Mouse (Mus musculus) yolk sac, embryonic 10.5 days (tissue): ENCODE measurements at regions not wholly inside any gene's neighbourhood (a gene's known extent, or its start where the extent isn't known, plus 50 kb on each side); places are given as distances from the start of the nearest gene placed in this dataset.

Experiments
- DNase-seq: peaks from one replicate; pipeline ENCODE4 v3.0.0-alpha.2; 2017; ENCODE audit warnings: low spot score

DNA sequence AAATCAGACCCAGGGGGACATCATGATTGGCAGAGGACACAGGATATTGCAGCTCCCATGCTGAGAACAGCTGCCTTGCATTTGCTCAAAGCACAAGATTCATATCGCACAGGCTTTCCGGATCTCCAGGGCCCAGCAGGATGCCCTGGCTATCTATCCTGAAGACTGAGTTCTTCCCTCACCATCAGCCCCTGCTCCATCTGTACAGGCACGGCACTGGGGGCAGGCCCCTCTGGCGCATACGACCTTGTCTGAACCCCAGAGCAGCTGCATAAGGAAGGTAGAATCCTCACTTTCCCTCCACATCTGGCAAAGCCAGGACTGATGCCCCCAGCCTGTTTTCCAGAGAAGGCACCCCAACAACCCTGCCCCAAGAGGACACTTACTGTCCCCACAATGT is 266.8 kb downstream of the Tns1 start:
- DNase-seq, result no peak

- no peak for DNase-seq
These were observed 267.4 kb downstream of the Tns1 start for GRCm38 (mm10) chr1:73856811-73857210.

DNA sequence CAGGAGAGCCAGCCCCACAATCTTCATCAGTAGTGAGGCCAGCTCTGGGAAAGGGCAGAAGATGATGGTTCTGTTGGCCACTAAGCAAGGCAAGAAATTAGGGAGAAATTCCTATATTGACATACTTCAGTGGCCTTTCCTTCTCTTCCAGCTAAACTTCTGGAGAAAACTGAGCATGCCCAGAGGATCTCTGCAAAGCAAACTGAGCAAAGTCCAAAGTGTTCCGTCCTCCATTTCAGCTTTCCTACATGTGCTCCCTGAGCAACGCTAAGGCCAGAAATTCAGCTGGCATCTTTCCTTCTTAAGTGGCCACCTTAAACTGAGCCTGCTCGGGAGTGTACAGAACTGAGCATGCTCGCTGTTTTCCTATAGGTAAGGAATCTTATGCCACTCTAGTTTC is 268.9 kb downstream of the Tns1 start:
- DNase-seq, result no peak

DNA sequence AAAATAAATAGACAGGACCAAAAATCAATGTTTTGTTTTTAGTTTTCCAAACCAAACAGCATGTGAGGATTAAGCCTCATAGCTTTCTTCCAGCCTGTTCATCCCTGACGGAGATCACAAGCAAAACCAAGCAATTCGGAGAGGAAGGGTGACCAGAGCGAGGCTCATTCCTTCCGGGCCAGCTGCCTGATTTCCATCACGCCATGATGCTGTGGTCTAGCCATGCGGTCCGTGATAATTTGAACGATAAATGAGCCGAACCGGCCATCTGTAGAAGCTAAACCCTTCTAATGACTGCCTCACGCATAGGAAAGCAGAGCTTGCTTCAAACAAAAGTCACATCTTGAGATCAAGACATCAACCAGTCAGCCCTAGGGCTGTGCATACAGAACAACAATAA is 270.4 kb downstream of the Tns1 start:
- no peak for DNase-seq

DNA sequence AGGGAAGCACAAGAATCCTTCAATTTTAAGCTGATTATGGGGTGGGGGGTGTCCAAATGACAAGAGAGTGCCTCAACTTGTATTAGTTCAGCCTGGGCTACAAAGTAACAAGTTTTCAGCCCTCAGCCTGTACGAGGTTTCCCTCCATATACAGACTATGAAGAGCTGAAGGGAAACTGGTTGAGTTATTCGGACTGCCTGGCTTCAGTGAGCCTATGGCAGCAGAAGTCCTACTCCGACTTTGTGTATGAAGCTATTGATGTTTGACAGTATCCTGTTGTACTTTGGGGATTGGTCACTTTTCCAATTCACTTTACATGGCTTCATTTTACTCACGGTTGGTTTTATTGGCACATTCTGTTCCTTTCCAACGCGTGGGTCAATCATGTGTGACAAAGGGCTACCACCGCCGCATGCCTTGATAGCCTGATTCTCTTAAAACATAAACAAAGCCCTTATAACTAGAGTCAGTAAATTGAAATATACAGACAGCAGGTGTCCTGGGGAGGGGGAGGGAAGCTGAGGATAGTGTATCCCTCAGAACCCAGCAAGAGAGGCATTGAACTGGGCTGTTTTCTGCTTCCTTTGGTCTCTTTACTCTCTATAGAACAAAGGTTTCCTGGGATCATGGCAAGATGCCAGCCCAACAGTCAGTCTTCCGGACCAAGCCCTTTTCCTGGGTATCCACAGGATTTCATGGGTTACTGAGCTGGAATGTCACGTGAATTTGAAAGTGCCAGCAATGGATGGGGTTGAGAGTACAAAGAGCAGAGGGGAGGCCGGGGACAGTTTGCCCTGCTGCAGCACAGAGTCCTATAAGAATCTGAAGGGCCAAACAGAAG is 273.9 kb downstream of the Tns1 start:
- DNase-seq, result no peak

DNA sequence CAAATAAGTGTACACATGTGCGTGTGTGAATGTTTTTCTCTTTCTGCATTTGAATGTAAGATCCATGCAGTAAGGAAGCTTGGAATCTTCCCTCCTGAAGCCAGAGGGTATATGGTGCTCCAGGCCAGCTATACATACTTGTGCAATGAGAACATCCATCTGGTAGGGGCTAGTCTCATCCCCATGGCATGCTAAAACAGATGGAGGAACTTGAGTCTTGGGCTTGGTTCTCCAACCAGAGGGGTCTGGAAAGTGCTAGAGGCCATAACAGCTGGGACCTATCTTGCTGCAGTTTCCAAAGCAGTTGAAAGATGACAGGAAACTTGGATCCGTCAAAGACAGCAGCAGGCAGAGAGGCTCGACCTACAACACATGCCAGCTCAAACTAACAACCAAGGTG is 275.9 kb downstream of the Tns1 start:
- DNase-seq, result no peak

GRCm38 (mm10) chr1:73847126-73847525 is 277.1 kb downstream of the Tns1 start:
- no peak for DNase-seq

DNA sequence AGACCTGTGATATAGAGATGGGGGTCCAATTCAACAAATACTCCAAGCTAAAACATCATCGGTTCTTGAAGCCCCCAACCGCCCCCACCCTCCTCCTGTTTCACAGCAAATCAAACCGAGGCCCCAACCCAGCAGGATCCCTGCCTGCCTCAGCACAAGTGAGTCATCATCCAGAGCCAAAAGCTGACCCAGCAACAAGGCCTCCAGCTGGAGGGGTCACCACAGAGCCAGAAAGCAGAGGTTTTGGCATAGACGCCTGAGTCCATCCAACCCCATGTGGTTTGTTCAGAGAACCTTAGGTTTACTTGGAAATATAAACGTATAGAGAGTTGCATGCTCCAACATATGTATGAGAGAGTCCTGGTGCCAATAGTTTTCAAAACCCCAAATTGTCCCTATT is 279.1 kb downstream of the Tns1 start:
- DNase-seq, result no peak

DNA sequence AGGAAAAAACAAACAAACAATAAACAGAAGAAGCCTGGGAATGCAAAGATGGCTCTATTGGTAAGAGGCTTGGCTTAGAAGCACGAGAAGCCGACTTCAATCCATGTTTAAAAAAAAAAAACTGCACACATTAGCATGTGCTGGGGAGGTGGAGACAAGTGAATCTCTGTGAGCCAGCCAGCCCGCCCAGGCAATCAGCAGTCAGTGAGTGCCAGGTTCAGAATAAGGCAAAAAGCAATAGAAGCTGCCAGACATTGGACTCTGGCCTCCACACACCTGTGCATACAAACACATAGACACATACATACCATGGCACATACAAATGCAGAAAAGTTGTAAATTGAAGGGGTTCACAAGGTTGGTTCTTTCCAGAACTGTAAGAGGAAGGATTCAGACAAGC is 279.7 kb downstream of the Tns1 start:
- DNase-seq, result no peak

GRCm38 (mm10) chr1:73839351-73839750 is 284.9 kb downstream of the Tns1 start:
- DNase-seq, result no peak

- DNase-seq, result no peak
These were observed 287.6 kb downstream of the Tns1 start for GRCm38 (mm10) chr1:73836680-73837079.

DNA sequence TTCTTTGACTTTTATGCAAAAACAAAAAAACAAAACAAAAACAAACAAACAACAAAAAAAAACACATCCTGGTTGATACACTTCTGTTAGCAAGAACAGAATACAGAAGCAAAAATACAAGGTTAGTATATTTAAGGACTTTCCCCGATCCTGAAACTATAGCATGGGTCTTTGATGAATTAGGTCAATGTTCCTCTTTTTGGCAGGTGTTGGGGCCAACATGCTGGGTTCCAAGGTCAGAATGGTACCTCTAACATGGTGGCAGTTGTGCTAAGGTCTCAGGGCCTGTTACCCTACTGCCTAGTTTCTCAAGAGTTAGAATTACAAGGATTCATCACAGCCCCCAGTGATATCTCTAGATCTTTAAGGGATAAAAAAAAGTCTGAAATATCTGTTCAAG is 289.7 kb downstream of the Tns1 start:
- no peak for DNase-seq

GRCm38 (mm10) chr1:73830486-73831132 is 293.6 kb downstream of the Tns1 start:
- DNase-seq, result no peak

DNA sequence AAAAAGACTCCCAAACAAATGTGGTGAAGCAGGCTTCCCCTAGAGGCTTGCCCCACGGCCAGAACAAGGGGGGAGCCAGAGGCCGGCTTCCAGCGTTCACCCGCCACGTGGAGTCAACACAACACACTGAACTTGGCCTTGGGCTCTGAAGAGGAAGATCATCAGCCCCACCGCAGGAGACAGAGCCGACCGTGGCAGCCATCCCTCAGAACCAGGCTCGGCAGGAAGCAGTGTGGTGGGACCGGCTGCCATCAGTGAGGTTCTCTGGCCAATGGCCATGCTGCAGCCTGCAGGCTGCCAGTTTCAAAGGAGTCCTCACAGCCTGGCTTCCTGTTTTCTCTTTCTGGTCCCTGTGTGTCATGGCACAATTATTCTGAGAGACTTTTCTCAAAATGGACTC is 295.3 kb downstream of the Tns1 start:
- DNase-seq, result no peak

DNA sequence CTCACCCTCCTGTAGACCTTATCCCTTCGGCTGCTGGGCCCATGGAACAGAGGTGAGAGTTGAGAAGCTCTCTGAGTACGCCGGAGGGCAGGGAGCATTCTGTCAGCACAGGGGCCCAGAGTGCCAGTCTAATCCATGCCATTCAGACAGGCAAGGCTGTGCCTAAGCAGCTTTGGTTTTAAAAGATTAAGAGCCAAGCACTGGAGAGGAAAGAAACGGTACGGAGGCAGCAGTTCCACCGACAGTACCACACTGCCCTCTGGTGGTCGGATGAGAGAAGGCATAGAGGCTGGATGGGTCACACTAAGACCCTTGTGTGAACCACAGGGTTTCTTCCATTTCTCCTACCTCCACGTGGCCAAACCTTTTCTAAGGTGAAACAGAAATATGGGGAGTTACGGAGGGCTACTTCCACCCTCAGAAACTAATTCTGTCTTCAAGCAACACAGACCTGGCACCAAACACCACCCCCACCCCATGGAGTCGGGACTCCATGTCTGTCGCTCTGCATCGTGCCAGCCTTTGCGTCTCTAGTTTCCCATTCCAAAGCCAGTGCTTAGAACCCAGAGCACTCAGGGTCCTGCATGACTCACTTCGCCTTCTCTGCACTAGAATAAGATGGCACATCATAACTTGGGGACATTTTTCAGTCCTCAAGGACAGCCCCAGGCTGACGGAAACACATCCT is 297.9 kb downstream of the Tns1 start:
- DNase-seq, result peak; percentile 66

GRCm38 (mm10) chr1:73824406-73825184 is 299.7 kb downstream of the Tns1 start:
- DNase-seq, result no peak

DNA sequence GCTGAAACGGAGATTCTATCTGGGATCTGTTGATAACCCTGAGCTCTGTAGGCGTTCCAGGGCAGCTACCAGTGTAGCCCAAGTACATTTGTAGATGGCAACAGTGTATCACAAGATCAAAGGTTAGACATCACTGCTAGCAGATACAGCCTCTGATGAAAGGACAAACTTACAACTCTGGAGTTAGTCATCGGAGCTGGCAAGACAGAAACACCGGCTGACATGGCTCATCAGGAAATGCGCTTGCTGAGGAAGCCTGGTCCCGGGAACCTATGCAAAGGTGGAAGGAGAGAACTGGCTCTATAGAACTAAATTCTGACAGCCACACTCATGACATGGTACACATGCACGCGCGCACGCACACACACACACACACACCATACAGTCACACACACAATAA is 300.5 kb downstream of the Tns1 start:
- no peak for DNase-seq

DNA sequence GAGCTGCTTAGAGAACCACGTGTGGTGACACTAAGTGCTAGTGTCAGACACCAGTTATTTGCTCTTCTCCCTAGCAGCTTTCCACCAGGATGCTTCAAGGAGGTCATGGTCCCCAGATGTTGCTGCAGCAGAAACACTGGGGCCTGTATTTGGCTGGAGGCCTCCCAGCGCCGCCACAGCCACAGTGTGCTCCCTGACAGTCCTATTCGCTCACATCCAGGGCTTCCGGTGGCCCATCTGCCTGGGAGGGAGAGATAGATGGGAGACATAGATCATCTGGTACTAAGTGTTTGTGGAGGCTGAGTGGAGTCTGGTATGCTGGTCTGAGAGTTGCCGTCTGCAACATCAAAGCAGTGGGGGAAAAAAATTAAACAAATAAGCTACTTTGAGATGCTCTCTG is 301.6 kb downstream of the Tns1 start:
- DNase-seq, result peak; percentile 40

DNA sequence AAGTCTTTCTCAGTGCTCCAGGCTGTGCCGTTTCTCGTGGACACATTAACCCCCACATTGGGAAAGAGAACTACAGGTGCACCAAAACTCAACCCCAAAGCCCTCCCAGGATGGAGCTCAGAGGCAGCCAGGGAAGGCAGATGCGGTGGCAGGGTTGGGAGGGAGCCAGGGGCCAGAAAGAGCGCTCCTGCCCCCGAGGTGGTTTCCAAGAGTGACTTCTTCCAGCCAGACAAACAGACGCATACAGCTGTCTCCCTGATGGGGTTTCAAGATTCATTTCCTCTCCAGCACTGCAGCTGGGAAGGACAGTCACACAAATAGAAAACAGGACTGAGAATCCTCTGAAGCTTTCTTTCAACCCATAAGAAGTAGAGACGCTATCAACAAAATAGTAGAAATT is 303.5 kb downstream of the Tns1 start:
- DNase-seq, result no peak

GRCm38 (mm10) chr1:73807206-73807605 is 317.0 kb downstream of the Tns1 start:
- no peak for DNase-seq

DNA sequence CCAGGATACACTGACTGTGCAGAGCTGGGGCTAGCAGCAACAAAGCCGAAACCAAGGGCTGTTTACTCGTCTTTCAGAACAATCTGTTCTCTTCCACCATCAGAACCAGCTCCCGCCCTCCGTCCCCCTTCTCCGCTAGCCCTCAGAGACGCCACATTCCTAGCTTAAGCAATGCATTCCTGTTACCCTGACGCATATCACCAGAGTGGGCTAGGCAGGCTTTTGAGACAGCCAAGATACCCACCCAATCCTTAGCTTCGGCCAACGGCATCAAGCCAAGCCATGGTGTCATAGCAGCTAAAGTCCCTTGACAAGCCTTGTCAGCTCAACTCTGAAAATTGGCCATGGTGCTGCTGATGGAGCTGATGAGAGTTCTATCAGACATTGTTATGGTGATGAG is 319.1 kb downstream of the Tns1 start:
- no peak for DNase-seq

- DNase-seq, result no peak
These were observed 324.3 kb downstream of the Tns1 start for GRCm38 (mm10) chr1:73799996-73800395.
